Mouse (Mus musculus): Measurements from ENCODE around the gene Ly6g6c. TPM values are rescaled to one million over a fixed set of nuclear protein-coding genes. Genes with fewer than 3 reads are reported as not detected.

The Ly6g6c gene
- not detected in 4 replicates for total RNA-seq (2023; ENCODE audit: inconsistent age)

GRCm38 (mm10) chr17:35064951-35065947, at the start of gene Ly6g6c:
Gene Ly6g6c (plus strand): TSS chr17:35065388.

GRCm38 (mm10) chr17:35016376-35016775, 48.8 kb upstream of the Ly6g6c start, which contains the start of gene Vwa7:
Gene Vwa7 (plus strand): TSS chr17:35016579.

GRCm38 (mm10) chr17:35027277-35028068, 37.7 kb upstream of the Ly6g6c start, which contains the start of gene Sapcd1:
Gene Sapcd1 (minus strand): TSS chr17:35028016.

GRCm38 (mm10) chr17:35046681-35047455, 18.3 kb upstream of the Ly6g6c start, which contains the start of gene Msh5:
Gene Msh5 (minus strand): TSS chr17:35046745.

GRCm38 (mm10) chr17:35049561-35050016, 15.6 kb upstream of the Ly6g6c start, which contains the start of gene Clic1:
Gene Clic1 (plus strand): TSS chr17:35049966.

GRCm38 (mm10) chr17:35058911-35059892, 6.0 kb upstream of the Ly6g6c start, which contains the start of gene Ddah2:
Gene Ddah2 (plus strand): TSS chr17:35059035.

GRCm38 (mm10) chr17:35066084-35066483, 896 bp downstream of the Ly6g6c start, which contains the start of gene Mpig6b:
Gene Mpig6b (minus strand): TSS chr17:35066184.

GRCm38 (mm10) chr17:35076507-35077176, 11.5 kb downstream of the Ly6g6c start, which contains the start of gene Ly6g6e:
Gene Ly6g6e (plus strand): TSS chr17:35076902.

GRCm38 (mm10) chr17:35077786-35078233, 12.6 kb downstream of the Ly6g6c start, which contains the start of gene Ly6g6d:
Gene Ly6g6d (minus strand): TSS chr17:35078065.

GRCm38 (mm10) chr17:35085208-35085865, 20.1 kb downstream of the Ly6g6c start, which contains the start of gene Ly6g6f:
Gene Ly6g6f (minus strand): TSS chr17:35085610.

GRCm38 (mm10) chr17:35088825-35089644, 23.8 kb downstream of the Ly6g6c start, which contains the start of gene Abhd16a:
Gene Abhd16a (plus strand): TSS chr17:35089263.

GRCm38 (mm10) chr17:35108097-35108496, 42.9 kb downstream of the Ly6g6c start, which contains the start of gene Ly6g5c:
Gene Ly6g5c (plus strand): TSS chr17:35108279.

GRCm38 (mm10) chr17:35115046-35116019, 50.1 kb downstream of the Ly6g6c start, which contains the start of gene Ly6g5b:
Gene Ly6g5b (minus strand): TSS chr17:35115428.

Measured in B cell, adult (primary cell).